Mouse (Mus musculus) lung, postnatal 25 days (tissue): ENCODE measurements around the gene Cltb.
"Not testable (repeated sequence)": the region's sequence is repeated elsewhere in the genome, so short reads cannot be mapped to it uniquely, and the experiment has no call there.

Source experiments
- DNase-seq: peaks from one replicate; pipeline ENCODE4 v3.0.0; 2022; ENCODE audit warnings: low spot score

Gene Cltb

DNA sequence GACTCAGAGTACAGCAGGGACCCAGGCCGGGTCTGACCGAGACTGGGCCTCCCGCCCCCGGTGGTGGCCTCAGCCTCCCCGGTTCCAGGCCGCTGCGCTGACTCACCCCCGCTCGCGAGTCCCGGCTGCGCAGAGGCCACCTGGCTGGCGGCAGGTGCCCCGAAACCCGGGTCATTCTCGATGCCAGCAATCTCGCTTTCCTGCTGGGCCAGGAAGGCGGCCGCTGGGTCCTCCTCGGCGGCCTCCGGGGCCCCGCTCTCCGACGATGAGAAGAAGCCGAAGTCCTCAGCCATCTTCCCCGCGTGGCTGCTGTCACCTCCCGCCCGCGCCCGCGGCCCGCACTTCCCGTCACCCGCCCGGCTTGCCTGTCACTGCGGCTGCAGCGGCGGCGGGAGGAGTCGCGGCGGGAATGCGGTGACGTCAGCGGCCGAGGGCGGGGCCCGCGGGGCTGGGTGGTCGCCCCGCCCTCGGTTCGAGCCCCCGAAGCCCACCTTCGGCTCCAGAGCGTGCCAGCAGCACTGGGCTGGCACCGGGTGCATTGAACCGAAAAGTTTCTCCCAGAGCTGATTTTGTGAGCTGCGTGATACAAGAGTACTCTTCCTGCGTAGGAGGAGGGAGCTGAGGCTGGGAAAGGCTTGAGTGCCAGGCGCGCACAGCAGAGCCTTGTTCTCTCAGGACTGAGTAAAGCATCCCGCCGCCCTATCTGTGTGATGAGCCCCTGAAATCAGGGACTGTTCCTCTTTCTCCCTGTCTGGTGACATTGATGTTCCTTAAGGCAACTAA, at the start of gene Cltb:
Gene Cltb, minus strand, starts transcription at position 373 of the 783 bp plus-strand sequence.
- peak; percentile 90 for DNase-seq

DNA sequence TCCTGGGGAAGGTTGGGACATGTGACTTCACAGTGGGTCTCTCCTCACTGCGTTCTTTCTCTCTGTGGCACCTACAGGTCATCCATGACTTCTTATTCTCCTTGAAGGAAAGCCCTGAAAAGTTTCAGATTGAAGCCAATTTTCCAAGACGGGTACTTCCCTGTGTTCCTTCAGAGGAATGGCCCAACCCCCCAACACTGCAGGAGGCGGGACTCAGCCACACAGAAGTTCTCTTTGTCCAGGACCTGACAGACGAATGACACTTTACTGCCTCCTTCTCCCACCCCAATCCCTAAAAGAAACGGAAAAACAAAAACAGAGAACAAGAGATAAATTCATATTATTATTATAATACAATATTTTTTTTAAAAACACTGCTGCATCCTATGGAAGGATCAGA, 49.7 kb upstream of the Cltb start:
- DNase-seq = no peak

DNA sequence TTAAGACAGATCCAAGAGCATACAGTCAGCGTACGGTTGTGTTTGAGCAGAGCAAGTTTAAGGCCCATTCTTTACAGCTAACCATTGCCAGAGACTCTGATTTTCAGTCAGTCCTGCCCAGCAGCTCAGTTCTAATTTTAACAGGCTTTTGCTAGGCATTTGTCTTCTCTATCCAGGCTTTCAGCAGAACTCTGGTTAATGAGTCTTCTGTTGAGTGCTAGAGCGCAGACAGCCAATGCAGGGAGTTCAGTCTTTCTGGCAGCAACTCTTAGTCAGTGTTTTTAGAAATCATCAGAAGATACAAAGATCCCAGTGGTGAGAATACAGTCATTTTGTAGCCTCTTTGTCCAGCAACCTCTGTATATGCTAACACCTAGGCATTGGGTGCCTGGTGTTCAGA, 39.3 kb upstream of the Cltb start:
- no peak for DNase-seq

DNA sequence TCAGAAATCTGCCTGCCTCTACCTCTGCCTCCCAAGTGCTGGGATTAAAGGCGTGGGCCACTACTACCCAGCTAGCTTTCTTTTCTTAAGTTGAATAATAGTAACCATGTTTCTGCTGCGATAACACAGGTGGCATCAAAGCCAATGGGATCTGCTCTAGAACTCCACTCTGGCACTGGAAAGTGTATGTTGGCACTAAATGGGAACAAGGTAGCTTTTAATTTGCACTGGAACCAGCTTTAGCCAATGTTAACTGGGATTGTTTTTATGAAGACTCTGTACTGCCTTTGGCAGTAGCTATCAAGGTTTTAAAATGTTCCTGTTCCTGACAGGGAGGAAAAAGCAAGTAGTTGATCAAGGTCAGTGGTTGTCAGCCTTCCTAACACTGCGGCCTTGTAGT, 23.9 kb upstream of the Cltb start:
- DNase-seq = no peak

DNA sequence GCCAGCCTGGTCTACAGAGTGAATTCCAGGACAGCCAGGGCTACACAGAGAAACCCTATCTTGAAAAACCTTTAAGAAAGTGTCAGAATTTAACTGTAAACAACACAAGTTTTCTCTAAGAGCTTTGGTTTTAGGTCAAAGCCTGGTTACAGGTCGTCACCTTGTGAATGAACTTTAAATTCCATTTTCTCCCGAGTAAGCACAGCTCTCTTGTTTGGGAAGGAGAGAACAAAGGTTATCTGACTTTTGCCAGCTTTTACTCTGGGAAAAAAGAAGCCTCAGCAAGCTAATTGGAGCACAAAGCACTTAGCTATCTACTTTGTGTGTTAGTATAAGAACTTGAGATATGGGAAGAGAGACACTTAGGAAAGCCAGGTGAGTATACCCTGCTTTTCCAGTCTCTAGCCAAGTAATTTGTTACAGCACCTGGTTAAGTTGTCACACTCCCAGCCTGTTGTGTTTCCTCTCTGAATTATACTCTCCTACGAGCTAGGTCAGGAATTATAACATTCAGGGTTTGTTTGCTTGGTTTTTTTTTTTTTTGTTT, 21.7 kb upstream of the Cltb start:
- DNase-seq = peak; percentile 61

DNA sequence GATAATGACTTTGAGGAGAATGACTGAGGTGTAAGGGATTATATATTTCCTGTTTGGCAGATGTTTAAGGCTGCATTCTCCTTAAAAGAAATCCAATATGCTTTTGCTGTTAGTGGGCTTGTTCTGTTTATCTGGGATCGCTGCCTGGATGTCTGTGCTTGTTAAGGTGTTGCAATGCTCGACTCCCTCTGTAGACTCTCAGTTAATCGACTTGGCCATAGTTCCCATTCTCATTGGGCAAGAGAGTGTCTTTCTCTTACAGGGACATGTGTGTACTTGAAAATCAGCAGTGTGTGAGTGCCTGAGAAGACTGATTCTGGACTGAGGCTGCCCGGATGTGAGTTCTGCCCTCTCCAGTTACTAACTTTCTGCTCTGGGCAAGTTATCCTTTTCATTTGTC, 18.0 kb upstream of the Cltb start:
- DNase-seq = peak; percentile 83

DNA sequence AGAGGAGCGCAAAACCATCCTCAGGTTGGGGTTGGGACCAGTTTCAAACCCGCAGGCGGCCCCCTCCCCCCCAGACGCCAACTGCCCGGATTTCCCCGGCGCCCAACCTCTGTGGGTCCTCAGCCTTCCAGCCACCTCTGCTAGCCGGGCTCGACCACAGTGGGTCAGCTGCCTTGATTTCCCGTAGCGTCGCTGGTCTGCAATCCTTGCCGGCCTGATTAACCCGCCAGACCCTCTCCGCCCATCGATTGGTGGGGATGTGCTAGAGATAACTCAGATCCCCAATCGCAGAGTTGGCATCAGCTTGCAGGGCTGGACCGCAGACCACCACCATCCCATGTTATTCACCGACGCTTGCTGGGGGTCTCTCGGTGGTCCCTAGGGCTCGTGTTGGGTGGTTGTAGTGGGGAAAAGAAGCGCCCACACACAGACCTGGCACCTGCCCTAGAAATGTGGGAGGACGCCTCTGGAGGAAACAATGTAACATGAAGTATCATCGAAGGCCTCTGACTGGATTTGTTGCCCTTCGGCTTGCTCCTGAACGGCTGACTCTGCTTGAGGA, 10.9 kb upstream of the Cltb start:
- no peak for DNase-seq

DNA sequence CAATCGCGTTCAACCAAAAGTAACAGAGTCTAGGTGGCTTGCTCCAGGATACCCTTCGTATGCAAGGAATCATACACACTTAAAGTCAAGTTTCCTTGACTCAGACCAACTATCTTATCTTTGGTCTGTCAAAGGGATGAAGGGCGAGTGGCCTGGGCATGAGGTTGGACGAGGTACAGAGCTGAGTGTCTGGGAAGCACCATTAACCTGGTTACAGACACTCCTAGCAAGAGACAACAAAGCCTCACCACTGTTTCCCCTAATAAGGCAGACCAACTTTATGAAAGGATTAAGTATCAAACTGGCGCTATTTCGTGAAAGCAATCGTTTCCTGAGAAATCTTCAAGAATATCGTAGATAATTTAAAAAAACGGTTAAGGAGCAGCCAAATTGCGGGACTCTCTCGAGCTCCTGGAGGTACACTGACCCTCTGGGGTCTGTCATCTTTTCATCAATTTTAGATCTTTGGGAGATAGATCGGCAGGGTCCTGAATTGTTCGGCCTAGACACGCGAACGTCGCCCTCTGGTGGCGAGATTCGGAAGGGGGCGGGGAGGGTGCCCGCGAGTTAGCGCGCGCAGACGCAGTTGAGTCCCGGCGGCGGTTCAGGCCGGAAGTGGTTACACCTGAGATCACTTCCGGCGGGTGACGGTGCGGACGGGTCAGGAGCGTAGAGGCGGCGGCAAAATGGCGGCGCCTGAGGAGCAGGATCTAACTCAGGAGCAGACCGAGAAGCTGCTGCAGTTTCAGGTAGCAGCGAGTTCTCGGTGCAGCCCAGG, 10.2 kb upstream of the Cltb start, which contains the start of gene Faf2:
Gene Faf2, plus strand, starts transcription at position 630 of the 778 bp plus-strand sequence.
- peak; percentile 97 for DNase-seq

DNA sequence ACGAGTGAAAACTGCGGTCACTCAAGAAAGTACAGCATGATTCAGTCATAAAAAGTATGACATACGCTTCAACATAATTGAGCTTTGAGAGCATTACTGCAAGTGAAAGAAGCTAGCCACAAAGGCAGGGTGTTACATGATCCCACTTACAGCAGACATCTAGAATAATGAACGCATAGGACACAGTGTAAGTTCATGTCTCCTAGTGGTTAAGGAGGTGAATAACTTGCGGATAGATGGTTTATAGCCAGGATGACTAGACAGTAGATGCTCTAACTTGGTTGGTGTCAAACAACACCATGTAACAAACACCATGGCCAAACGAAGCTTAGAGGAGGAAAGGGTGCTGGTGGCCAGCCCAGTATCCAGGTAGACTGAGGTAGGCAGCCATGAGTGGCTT, 5.9 kb upstream of the Cltb start:
- no peak for DNase-seq

DNA sequence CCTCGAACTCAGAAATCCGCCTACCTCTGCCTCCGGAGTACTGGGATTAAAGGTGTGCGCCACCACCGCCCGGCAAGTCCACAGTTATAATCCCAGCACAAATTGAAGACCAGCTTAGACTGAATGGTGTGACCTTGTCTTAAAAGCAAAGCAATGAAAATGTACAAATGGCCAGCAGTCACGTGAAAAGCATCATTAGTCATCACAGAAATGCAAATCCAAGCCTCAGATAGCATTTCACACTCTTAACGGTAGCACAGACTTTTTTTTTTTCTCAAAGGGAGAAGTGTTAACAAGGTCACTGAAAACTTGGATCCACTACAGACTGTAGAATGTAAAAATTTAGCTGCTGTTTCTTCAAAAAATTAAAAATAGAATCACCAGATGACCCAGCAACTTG, 5.2 kb upstream of the Cltb start:
- no peak for DNase-seq

DNA sequence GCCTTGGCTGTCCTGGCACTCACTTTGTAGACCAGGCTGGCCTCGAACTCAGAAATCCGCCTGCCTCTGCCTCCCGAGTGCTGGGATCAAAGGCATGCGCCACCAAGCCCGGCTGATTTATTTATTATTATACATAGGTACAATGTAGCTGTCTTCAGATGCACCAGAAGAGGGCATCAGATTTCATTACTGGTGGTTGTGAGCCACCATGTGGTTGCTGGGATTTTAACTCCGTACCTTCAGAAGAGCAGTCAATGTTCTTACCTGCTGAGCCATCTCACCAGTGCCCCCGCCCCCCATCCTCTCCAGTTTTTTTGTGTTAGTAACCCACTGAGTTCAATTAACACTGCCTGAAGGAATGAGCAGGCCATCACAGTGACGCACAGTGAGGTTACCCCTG, 2.0 kb upstream of the Cltb start:
- DNase-seq = not testable (repeated sequence)

DNA sequence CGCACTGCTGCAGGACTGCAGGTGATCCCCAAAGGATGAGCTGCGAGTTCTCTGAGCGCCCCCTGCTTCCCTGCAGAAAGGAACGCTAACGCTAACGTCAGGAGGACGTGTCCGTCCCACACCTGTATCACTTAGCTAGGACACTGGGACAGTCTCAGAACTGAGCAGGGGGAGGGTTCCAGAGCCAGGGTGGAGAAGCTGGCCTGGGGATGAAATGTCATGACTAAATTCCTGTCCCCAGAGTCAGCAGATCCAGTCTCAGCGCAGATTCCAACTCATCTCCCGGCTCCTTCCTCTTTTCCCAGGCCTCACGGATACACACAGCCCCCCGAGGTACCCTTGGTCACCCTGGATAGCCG, 552 bp downstream of the Cltb start:
- DNase-seq = no peak

DNA sequence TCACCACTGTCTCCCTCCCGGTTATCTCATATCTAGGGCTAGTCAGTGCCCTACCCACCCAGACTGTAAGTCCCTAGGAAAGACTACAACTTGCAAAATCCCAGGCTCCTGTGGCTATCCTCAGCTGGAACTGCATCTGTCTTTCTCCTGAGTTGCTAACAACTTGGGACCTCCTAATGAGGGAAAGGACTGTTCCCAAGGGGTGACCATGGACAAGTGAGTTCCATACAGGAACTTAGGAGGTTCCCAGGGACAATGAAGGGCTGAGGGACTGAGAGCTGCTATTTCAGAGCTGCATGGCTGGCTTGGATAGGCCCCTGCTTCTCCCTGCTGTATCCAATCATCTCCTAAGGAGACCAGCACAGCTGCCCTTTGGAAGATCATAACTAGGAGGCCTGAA, 1.8 kb downstream of the Cltb start:
- no peak for DNase-seq

DNA sequence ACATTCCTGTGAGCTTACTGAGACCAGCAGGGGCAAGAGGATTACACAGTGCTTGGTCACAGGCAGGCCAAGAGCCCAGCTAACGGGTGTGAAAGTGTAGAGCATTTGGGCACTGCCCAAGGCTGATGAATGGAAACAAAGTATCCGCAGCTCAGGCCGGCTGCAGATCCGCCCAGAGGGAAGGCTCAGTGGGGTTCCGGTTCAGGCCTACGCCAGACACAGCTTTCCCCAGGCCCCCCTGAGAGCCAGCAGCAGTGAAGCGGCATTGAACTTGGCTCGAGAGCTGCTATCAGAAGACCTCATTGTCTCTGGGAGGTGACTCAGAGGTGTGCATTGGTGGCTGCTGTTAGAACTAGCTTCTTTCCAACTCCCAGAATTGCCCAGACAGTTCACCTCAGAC, 2.5 kb downstream of the Cltb start:
- no peak for DNase-seq

DNA sequence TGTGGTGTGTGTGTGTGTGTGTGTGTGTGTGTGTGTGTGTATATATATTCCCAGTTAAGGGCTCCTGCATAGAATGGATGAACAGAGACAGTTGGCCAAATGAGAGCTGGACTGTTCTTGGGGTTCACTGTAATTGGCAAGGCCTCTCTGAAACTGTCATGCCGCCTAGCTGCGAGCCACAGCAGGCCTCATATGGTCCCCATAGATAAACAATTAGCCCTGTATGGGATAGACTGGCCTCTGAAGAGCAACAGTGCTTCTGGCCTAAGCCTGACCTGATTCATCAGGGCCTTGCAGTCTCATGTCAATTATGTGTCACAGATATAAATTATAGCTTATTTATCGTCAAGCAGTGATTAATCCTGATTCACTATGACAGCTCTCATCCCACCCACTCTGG, 3.1 kb downstream of the Cltb start:
- DNase-seq = no peak

DNA sequence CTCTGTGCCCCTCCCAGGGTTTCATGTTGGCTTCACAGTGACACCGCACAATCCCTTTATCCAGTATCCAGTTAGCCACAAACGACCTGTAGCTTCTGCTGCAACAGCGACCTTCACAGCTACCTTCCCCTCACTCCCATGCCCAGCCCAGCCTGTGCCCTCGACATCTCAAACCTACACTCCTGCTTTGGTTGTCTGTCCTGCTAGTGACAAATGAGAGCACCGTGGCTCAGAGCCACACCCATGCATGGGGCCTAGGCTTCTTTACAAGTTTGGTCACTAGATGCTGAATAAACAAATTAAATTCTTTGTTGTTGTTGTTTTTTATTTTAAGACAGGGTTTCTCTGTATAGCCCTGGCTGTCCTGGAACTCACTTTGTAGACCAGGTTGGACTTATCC, 3.9 kb downstream of the Cltb start:
- no peak for DNase-seq

DNA sequence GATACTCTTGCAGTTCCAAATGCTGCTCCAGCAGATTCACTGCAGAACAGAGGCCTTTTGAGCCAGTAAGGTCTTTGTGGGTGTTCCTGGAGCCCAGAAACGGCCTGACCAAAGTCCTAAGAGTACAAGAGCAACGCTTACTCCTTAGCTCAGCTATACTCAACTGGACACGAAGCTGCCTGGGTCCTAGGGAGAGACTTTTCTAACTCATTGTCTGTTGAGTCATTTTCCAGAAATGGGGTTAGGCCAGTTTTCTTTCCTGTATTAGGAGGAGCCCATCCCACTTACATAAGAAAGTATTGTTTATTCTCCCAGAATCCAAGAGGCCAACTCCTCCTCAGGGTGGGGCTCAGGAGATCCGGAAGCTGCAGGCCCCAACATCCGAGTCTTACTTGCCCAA, 5.7 kb downstream of the Cltb start:
- DNase-seq = peak; percentile 50

DNA sequence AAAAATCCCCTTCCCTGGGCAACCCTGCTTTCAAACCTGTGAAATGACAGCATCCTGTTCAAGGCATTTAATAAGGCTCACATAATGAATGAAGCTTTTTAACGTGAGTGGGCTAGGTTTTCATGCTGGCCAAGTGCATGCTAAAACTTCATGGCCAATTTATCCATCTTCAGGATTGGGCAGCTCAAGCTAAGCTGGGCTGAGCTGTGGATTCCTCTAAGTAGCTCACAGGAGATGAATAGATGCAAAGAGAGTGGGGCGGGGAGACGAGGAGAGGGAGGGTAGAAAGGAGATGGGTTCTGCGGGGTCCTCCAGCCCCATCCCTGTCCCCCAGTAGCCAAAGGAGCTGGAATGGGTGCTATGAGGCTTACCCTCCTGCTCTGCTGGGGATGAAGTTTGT, 6.9 kb downstream of the Cltb start:
- DNase-seq = no peak

DNA sequence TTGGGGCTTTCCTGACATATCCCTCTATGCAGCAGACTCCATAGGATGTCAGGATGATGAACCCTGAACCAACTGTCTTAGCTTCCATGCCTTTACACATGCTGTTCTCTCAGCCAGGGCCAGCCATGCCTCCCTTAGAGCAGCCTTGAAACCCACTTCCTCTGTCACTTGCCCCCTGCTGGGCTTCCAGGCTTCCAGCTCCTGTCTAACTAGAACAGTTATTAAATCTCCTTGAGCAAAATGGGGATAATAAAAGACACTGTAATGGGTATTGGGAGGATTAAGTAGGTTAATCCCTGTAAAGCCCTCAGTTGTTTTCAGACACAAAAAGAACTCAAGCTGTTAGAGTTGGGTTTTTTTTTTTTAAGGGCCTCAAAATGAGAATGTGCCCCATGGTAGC, 7.6 kb downstream of the Cltb start:
- DNase-seq = no peak

DNA sequence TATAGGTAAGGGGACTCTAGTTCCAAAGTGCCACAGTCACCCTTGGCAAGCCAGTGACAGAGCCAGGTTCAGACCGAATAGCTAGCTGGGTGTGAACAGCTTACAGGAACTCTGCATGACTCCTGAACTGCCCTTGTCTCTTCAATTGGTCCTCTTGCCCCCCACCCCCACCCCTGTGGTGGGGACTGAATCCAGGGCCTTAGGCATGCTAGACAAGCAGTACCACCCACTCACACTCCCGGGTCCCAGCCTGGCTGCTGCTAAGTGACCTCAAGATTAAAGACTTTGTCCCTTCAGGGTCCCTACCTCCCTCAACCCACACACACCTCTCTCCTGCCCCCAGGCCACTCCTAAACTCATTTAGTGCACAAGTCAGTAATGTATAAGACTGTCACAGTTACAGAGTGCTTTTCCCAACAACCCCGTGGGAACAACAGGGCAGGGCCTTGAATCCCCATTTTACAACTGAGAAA, 8.5 kb downstream of the Cltb start:
- no peak for DNase-seq

DNA sequence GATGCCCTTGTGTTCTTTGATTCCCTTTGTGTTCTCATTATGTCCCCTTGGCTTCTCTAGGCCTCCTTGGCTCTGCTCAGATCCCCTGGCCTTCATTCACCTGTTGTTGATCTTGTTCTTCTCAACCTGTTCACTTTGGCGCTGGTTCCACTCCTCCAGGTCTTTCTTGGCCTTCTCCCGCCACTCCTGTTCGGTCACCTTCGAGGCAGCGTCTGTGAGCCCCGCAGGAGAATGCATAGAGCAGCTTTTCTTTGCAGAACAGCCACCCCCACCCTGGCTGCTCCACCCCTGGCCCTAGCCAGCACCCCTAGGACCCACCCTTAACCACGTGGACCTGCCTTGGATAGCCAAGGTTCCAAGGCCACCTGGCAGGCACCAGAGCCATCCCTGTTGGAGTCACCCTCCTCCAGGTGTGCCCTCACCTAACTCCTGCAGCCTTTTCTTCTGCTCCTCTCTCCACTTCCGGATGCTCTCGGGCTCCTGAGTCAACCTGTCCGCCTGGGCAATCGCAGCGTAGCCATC, 12.5 kb downstream of the Cltb start:
- no peak for DNase-seq

DNA sequence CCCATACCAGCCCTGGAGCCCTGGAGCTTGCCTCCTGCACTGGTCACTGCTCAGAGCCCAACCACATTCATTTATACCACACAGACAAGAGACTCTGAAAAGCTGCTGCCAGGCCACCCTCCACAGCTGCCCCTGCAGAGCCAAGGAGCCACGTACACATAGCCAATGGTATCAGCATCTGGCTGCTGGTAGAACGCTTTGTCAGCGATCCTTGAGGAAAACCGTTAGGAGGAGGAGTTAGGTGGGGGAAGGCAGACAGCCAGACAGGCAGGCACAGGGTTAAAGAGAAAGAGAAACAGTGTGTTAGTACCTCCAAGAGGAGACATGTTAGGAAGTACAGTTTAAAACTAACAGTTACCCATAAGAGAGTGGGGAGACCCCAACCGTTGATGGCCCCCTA, 14.3 kb downstream of the Cltb start:
- DNase-seq = no peak
